Mouse (Mus musculus): Measurements from ENCODE around the gene Prrc2c.
"Not testable (repeated sequence)": the region's sequence is repeated elsewhere in the genome, so short reads cannot be mapped to it uniquely, and the experiment has no call there.

The Prrc2c gene

GRCm38 (mm10) chr1:162665486-162666174, 74.7 kb downstream of the Prrc2c start:
- peak; percentile 19 to 36 for DNase-seq

- peak; percentile 91 to 94 for DNase-seq
Measured at GRCm38 (mm10) chr1:162664826-162665475, 75.4 kb downstream of the Prrc2c start.

- DNase-seq, result no peak
Measured at GRCm38 (mm10) chr1:162660276-162660860, 80.0 kb downstream of the Prrc2c start.

GRCm38 (mm10) chr1:162658119-162658518, 82.2 kb downstream of the Prrc2c start, which contains the start of gene Myocos:
Gene Myocos (minus strand): TSS chr1:162658219.
- no peak for DNase-seq

- DNase-seq, result no peak
Measured at GRCm38 (mm10) chr1:162648416-162648815, 91.9 kb downstream of the Prrc2c start.

- DNase-seq, result peak; percentile 61 to 64
Measured at GRCm38 (mm10) chr1:162646083-162646686, 94.2 kb downstream of the Prrc2c start.

- DNase-seq, result peak; percentile 92 to 96
Measured at GRCm38 (mm10) chr1:162643752-162644151, 96.6 kb downstream of the Prrc2c start.

- DNase-seq, result peak; percentile 71 to 75
Measured at GRCm38 (mm10) chr1:162642591-162642990, 97.8 kb downstream of the Prrc2c start.

- DNase-seq, result peak; percentile 70 to 72
Measured at GRCm38 (mm10) chr1:162639861-162640260, 100.5 kb downstream of the Prrc2c start.

- peak; percentile 23 to 42 for DNase-seq
Measured at GRCm38 (mm10) chr1:162639051-162639750, 101.2 kb downstream of the Prrc2c start, which contains the start of gene Myoc. Gene Myoc (plus strand): TSS chr1:162639155.

- DNase-seq, result no peak
Measured at GRCm38 (mm10) chr1:162638535-162638934, 101.8 kb downstream of the Prrc2c start.

GRCm38 (mm10) chr1:162636516-162636915, 103.8 kb downstream of the Prrc2c start:
- DNase-seq, result no peak

- peak; percentile 50 to 64 for DNase-seq
Measured at GRCm38 (mm10) chr1:162635291-162635931, 104.9 kb downstream of the Prrc2c start.

GRCm38 (mm10) chr1:162628326-162628725, 112.0 kb downstream of the Prrc2c start:
- not testable (repeated sequence) for DNase-seq

GRCm38 (mm10) chr1:162627821-162628220, 112.5 kb downstream of the Prrc2c start:
- DNase-seq, result not testable (repeated sequence)

GRCm38 (mm10) chr1:162625229-162625628, 115.1 kb downstream of the Prrc2c start:
- DNase-seq, result peak in 1 of 2 experiments; percentile 15

- no peak for DNase-seq
Measured at GRCm38 (mm10) chr1:162623895-162624294, 116.5 kb downstream of the Prrc2c start.
